In genomic region chr1:57096740-57097139, GRCm38 (mm10) we compare ENCODE assay signal across 13 mouse cellular contexts.
DNase-seq lines count a peak whose midpoint lies in the region; ATAC-seq and TF ChIP-seq lines count a peak whose summit lies in the region.
"Had no signal": no experiment of that assay in that cellular context is flagged by ENCODE, and none has a peak within 500 bp of the region (broad histone marks: within the 10 kb centered on the region; RNA-seq: fewer than 3 reads in every experiment).

No protein-coding gene starts in this region.

- H3K4me3 ChIP-seq in heart, embryonic 14.5 days (ENCODE audit: control insufficient read depth in 1 of 2, insufficient read depth in 1 of 2, low read depth in 1 of 2, low read length in 2 of 2), result no peak overlapping the region
- H3K4me3 ChIP-seq in heart, embryonic 10.5 days, result no peak overlapping the region; the same call in 1 of the 2 replicates
- H3K4me3 ChIP-seq in midbrain, postnatal 0 days (ENCODE audit: low read depth, low read length), result no peak overlapping the region
- no peak overlapping the region for H3K4me3 ChIP-seq in midbrain, embryonic 15.5 days
- no peak overlapping the region for H3K4me3 ChIP-seq in intestine, postnatal 0 days (ENCODE audit: low read depth, low read length)
- H3K4me3 ChIP-seq: midbrain, embryonic 12.5 days had no signal

- DNase-seq in heart, embryonic 10.5 days (ENCODE audit: low spot score), result no peak
- DNase-seq in midbrain, postnatal 0 days (ENCODE audit: low spot score), result no peak
- DNase-seq in heart, postnatal 4 days, result peak; percentile 9
- no peak for DNase-seq in layer of hippocampus, adult 8-10 months (ENCODE audit: low spot score in 2 of 2)
- DNase-seq in left cerebral cortex, adult 9 months (ENCODE audit: low spot score in 2 of 2), result no peak
- DNase-seq: adrenal gland, postnatal 14 days; cerebellum, adult 11 months; kidney, postnatal 36 days; lung, postnatal 10 days had no signal

- no peaks in the 10 kb centered on the region for H3K36me3 ChIP-seq in heart, embryonic 14.5 days (ENCODE audit: control insufficient read depth, insufficient read depth, low read length)
- H3K36me3 ChIP-seq in heart, embryonic 10.5 days, result no peaks in the 10 kb centered on the region
- no peaks in the 10 kb centered on the region for H3K36me3 ChIP-seq in midbrain, postnatal 0 days (ENCODE audit: insufficient read depth, low read length)
- H3K36me3 ChIP-seq in midbrain, embryonic 15.5 days (replicated peaks), result no peaks in the 10 kb centered on the region
- H3K36me3 ChIP-seq in intestine, postnatal 0 days (ENCODE audit: control insufficient read depth, insufficient read depth), result no peaks in the 10 kb centered on the region
- H3K36me3 ChIP-seq: midbrain, embryonic 12.5 days had no signal

- H3K4me1 ChIP-seq in heart, embryonic 14.5 days (ENCODE audit: control insufficient read depth in 2 of 2, insufficient read depth in 2 of 2, low read length in 2 of 2), result peaks cover 11 to 16% of the 10 kb centered on the region in 2 experiments
- H3K4me1 ChIP-seq in heart, embryonic 10.5 days, result peaks cover 16% of the 10 kb centered on the region
- no peaks in the 10 kb centered on the region for H3K4me1 ChIP-seq in midbrain, postnatal 0 days (ENCODE audit: insufficient read depth, low read length)
- H3K4me1 ChIP-seq in midbrain, embryonic 15.5 days, result no peaks in the 10 kb centered on the region
- no peaks in the 10 kb centered on the region for H3K4me1 ChIP-seq in intestine, postnatal 0 days (replicated peaks; ENCODE audit: control insufficient read depth, insufficient read depth, low read length)
- H3K4me1 ChIP-seq: midbrain, embryonic 12.5 days had no signal

- ATAC-seq in heart, embryonic 14.5 days (ENCODE audit: insufficient number of reproducible peaks, insufficient read depth, low FRiP score, low read depth), result no peak
- 0 out of 2 replicates have a peak, but pooled peaks have one; percentile 35 for ATAC-seq in midbrain, postnatal 0 days (ENCODE audit: low FRiP score)
- no peak for ATAC-seq in midbrain, embryonic 15.5 days (replicated peaks)
- no peak for ATAC-seq in intestine, postnatal 0 days

- no peak for TF ChIP-seq CTCF in midbrain, postnatal 0 days (IDR thresholded peaks at IDR 0.05)
- TF ChIP-seq CTCF in intestine, postnatal 0 days (IDR thresholded peaks at IDR 0.05; ENCODE audit: low read depth), result no peak

- WGBS in heart, embryonic 14.5 days, result 36% methylated on average over 8 of the region's 8 CpGs
- WGBS in heart, embryonic 10.5 days, result 31% methylated on average over 8 of the region's 8 CpGs
- 76% methylated on average over 8 of the region's 8 CpGs for WGBS in midbrain, postnatal 0 days
- WGBS in midbrain, embryonic 15.5 days, result 81% methylated on average over 8 of the region's 8 CpGs
- 67% methylated on average over 8 of the region's 8 CpGs for WGBS in intestine, postnatal 0 days

- H3K4me2 ChIP-seq in heart, embryonic 14.5 days (ENCODE audit: low read length), result peak overlapping the region; percentile 13; the same call in 1 of the 2 replicates
- no peak overlapping the region for H3K4me2 ChIP-seq in midbrain, postnatal 0 days (ENCODE audit: low read depth, low read length, poor library complexity, severe bottlenecking)
- H3K4me2 ChIP-seq in midbrain, embryonic 15.5 days, result no peak overlapping the region
- no peak overlapping the region for H3K4me2 ChIP-seq in intestine, postnatal 0 days (replicated peaks; ENCODE audit: low read depth)
- H3K4me2 ChIP-seq: midbrain, embryonic 12.5 days had no signal

- H3K9me3 ChIP-seq in heart, embryonic 14.5 days (ENCODE audit: control insufficient read depth, low read length), result no peaks in the 10 kb centered on the region
- no peaks in the 10 kb centered on the region for H3K9me3 ChIP-seq in heart, embryonic 10.5 days
- no peaks in the 10 kb centered on the region for H3K9me3 ChIP-seq in midbrain, postnatal 0 days (ENCODE audit: low read length)
- H3K9me3 ChIP-seq in midbrain, embryonic 15.5 days, result no peaks in the 10 kb centered on the region
- no peaks in the 10 kb centered on the region for H3K9me3 ChIP-seq in intestine, postnatal 0 days (ENCODE audit: control insufficient read depth)
- H3K9me3 ChIP-seq: midbrain, embryonic 12.5 days had no signal

- H3K27ac ChIP-seq in heart, embryonic 14.5 days (replicated peaks in 1 of 2; ENCODE audit: control insufficient read depth in 1 of 2, insufficient read depth in 1 of 2, low read depth in 2 of 2, low read length in 2 of 2), result no peak overlapping the region
- no peak overlapping the region for H3K27ac ChIP-seq in heart, embryonic 10.5 days
- no peak overlapping the region for H3K27ac ChIP-seq in midbrain, postnatal 0 days (ENCODE audit: low read depth, low read length)
- H3K27ac ChIP-seq in midbrain, embryonic 15.5 days, result no peak overlapping the region
- H3K27ac ChIP-seq in intestine, postnatal 0 days (ENCODE audit: low read depth, low read length), result no peak overlapping the region
- H3K27ac ChIP-seq: midbrain, embryonic 12.5 days had no signal

- 0 out of 2 replicates have a peak overlapping the region, but pooled peaks have one; percentile 4 for H3K9ac ChIP-seq in heart, embryonic 14.5 days (ENCODE audit: low read length)
- H3K9ac ChIP-seq in midbrain, postnatal 0 days (replicated peaks; ENCODE audit: low read length, poor library complexity, severe bottlenecking), result no peak overlapping the region
- no peak overlapping the region for H3K9ac ChIP-seq in midbrain, embryonic 15.5 days
- no peak overlapping the region for H3K9ac ChIP-seq in intestine, postnatal 0 days (ENCODE audit: low read depth, low read length)
- H3K9ac ChIP-seq: midbrain, embryonic 12.5 days had no signal

- H3K27me3 ChIP-seq in heart, embryonic 14.5 days (ENCODE audit: control insufficient read depth, insufficient read depth, low read length), result peaks cover 15% of the 10 kb centered on the region
- H3K27me3 ChIP-seq in heart, embryonic 10.5 days (ENCODE audit: insufficient read depth, poor library complexity, severe bottlenecking), result peaks cover 39% of the 10 kb centered on the region
- H3K27me3 ChIP-seq in midbrain, postnatal 0 days (ENCODE audit: insufficient read depth, low read length), result no peaks in the 10 kb centered on the region
- H3K27me3 ChIP-seq in midbrain, embryonic 15.5 days (replicated peaks), result no peaks in the 10 kb centered on the region
- no peaks in the 10 kb centered on the region for H3K27me3 ChIP-seq in intestine, postnatal 0 days (replicated peaks; ENCODE audit: control insufficient read depth, insufficient read depth, low read length)
- H3K27me3 ChIP-seq: midbrain, embryonic 12.5 days had no signal
